Mouse (Mus musculus) kidney, embryonic 14.5 days (tissue): ENCODE measurements at regions not wholly inside any gene's neighbourhood (a gene's known extent, or its start where the extent isn't known, plus 50 kb on each side); places are given as distances from the start of the nearest gene placed in this dataset.
A peak's percentile ranks its signal among the peaks of the same experiment; 100 is the strongest.

Source experiments
- ATAC-seq: fragments of 200-750 bp; cut with Nextera tagmentation; 2 replicates; pipeline ENCODE4 v1.8.0; 2017; ENCODE audit warnings: moderate number of reproducible peaks, mild to moderate bottlenecking, moderate TSS enrichment, moderate library complexity; ENCODE audit not compliant: low FRiP score, low TSS enrichment
- H3K27ac ChIP-seq: fragments of 300-500 bp; sonication (generic); 2 replicates; pipeline ENCODE4 v1.5.1; 2014; ENCODE audit warnings: low read depth, mild to moderate bottlenecking, low read length, moderate library complexity, mixed read lengths
- H3K27me3 ChIP-seq: fragments of 300-500 bp; sonication (generic); 2 replicates; pipeline ENCODE4 v1.6.1; 2014; ENCODE audit warnings: mild to moderate bottlenecking, low read length; ENCODE audit not compliant: control insufficient read depth, insufficient read depth
- H3K36me3 ChIP-seq: fragments of 300-500 bp; sonication (generic); 2 replicates; pipeline ENCODE4 v1.6.1; 2014; ENCODE audit warnings: low read length, mixed read lengths; ENCODE audit not compliant: control insufficient read depth, insufficient read depth
- H3K4me1 ChIP-seq: fragments of 300-500 bp; sonication (generic); 2 replicates; pipeline ENCODE4 v1.6.1; 2014; ENCODE audit warnings: low read length, mixed read lengths; ENCODE audit not compliant: control insufficient read depth, insufficient read depth
- H3K4me2 ChIP-seq: fragments of 300-500 bp; sonication (generic); replicated peaks from 2 replicates; pipeline ENCODE4 v1.6.1; 2014; ENCODE audit warnings: low read depth, mild to moderate bottlenecking, low read length
- H3K4me3 ChIP-seq: fragments of 300-500 bp; sonication (generic); 2 replicates; pipeline ENCODE4 v1.5.1; 2014; ENCODE audit warnings: mild to moderate bottlenecking, low read length
- H3K9ac ChIP-seq: fragments of 300-500 bp; sonication (generic); 2 replicates; pipeline ENCODE4 v1.6.1; 2014; ENCODE audit warnings: low read depth, mild to moderate bottlenecking, low read length, moderate library complexity
- H3K9me3 ChIP-seq: fragments of 300-500 bp; sonication (generic); 2 replicates; pipeline ENCODE4 v1.6.1; 2016; ENCODE audit warnings: low read length; ENCODE audit not compliant: control insufficient read depth
- WGBS: fragments of 180-500 bp; shearing (Covaris S2); extraction: QIAGEN DNeasy Blood & Tissue Kit; methylation state at CpG from one replicate; pipeline ENCODE4 v1.1.7; 2014; 5-methylcytosine and 5-hydroxymethylcytosine counted together

GRCm38 (mm10) chr14:71359581-71359980 lies 759.9 kb upstream of the Fam160b2 start:
- H3K27me3 ChIP-seq: no peaks in the 10 kb centered on the region

GRCm38 (mm10) chr14:71338219-71338618 lies 738.6 kb upstream of the Fam160b2 start:
- Histone ChIP-seq H3K9ac (no peak overlapping the region), H3K36me3 (no peaks in the 10 kb centered on the region), H3K27me3 (no peaks in the 10 kb centered on the region), H3K4me2 (no peak overlapping the region), H3K4me3 (no peak overlapping the region), H3K27ac (no peak overlapping the region), H3K4me1 (no peaks in the 10 kb centered on the region), H3K9me3 (no peaks in the 10 kb centered on the region; the same call in 1 of the 2 replicates)
- peak; percentile 71; the same call in 1 of the 2 replicates for ATAC-seq
- WGBS: 34% methylated on average over 5 of the region's 5 CpGs

More at GRCm38 (mm10) chr14:71359581-71359980, 759.9 kb upstream of the Fam160b2 start:
- Histone ChIP-seq H3K4me2 (no peak overlapping the region), H3K4me3 (no peak overlapping the region), H3K9ac (no peak overlapping the region), H3K4me1 (no peaks in the 10 kb centered on the region), H3K27ac (no peak overlapping the region), H3K36me3 (no peaks in the 10 kb centered on the region), H3K9me3 (no peaks in the 10 kb centered on the region)
- 83% methylated on average over 1 of the region's 1 CpGs for WGBS
- no peak for ATAC-seq

GRCm38 (mm10) chr14:71336906-71337305 lies 737.3 kb upstream of the Fam160b2 start:
- no peak overlapping the region for H3K4me3 ChIP-seq
- no peaks in the 10 kb centered on the region for H3K36me3 ChIP-seq
- no peak overlapping the region for H3K9ac ChIP-seq
- no peak for ATAC-seq
- whole genome bisulfite sequencing: 92% methylated on average over 3 of the region's 3 CpGs
- H3K4me1 ChIP-seq: no peaks in the 10 kb centered on the region
- H3K27me3 ChIP-seq: no peaks in the 10 kb centered on the region
- no peaks in the 10 kb centered on the region; the same call in 1 of the 2 replicates for H3K9me3 ChIP-seq
- H3K27ac ChIP-seq: no peak overlapping the region
- no peak overlapping the region for H3K4me2 ChIP-seq

- 79% methylated on average over 1 of the region's 1 CpGs for WGBS
- Histone ChIP-seq H3K4me3 (no peak overlapping the region), H3K27ac (no peak overlapping the region), H3K27me3 (no peaks in the 10 kb centered on the region), H3K4me1 (no peaks in the 10 kb centered on the region), H3K9me3 (no peaks in the 10 kb centered on the region), H3K36me3 (no peaks in the 10 kb centered on the region), H3K9ac (no peak overlapping the region), H3K4me2 (no peak overlapping the region)
- ATAC-seq: no peak
Measured at GRCm38 (mm10) chr14:71334022-71334421, 734.4 kb upstream of the Fam160b2 start.

GRCm38 (mm10) chr14:71329862-71330630 lies 730.4 kb upstream of the Fam160b2 start:
- no peaks in the 10 kb centered on the region for H3K9me3 ChIP-seq
- no peaks in the 10 kb centered on the region for H3K36me3 ChIP-seq
- no peaks in the 10 kb centered on the region for H3K4me1 ChIP-seq
- no peak overlapping the region for H3K27ac ChIP-seq
- H3K4me3 ChIP-seq: no peak overlapping the region
- H3K4me2 ChIP-seq: no peak overlapping the region
- no peaks in the 10 kb centered on the region for H3K27me3 ChIP-seq
- no peak overlapping the region for H3K9ac ChIP-seq
- ATAC-seq: no peak
- WGBS: 47% methylated on average over 5 of the region's 5 CpGs

GRCm38 (mm10) chr14:71327621-71328020 lies 728.0 kb upstream of the Fam160b2 start:
- no peaks in the 10 kb centered on the region for H3K9me3 ChIP-seq
- H3K27ac ChIP-seq: no peak overlapping the region
- H3K27me3 ChIP-seq: no peaks in the 10 kb centered on the region
- H3K4me2 ChIP-seq: no peak overlapping the region
- no peak overlapping the region for H3K4me3 ChIP-seq
- no peaks in the 10 kb centered on the region for H3K36me3 ChIP-seq
- H3K4me1 ChIP-seq: no peaks in the 10 kb centered on the region
- no peak for ATAC-seq
- H3K9ac ChIP-seq: no peak overlapping the region

- no peak overlapping the region for H3K27ac ChIP-seq
- 91% methylated on average over 2 of the region's 2 CpGs for WGBS
- H3K4me3 ChIP-seq: no peak overlapping the region
- H3K36me3 ChIP-seq: no peaks in the 10 kb centered on the region
- H3K9ac ChIP-seq: no peak overlapping the region
- H3K4me1 ChIP-seq: no peaks in the 10 kb centered on the region
- no peak for ATAC-seq
- no peaks in the 10 kb centered on the region for H3K27me3 ChIP-seq
- H3K9me3 ChIP-seq: no peaks in the 10 kb centered on the region
- no peak overlapping the region for H3K4me2 ChIP-seq
Measured at GRCm38 (mm10) chr14:71326521-71327105, 727.0 kb upstream of the Fam160b2 start.

- ATAC-seq: no peak
- no peak overlapping the region for H3K4me3 ChIP-seq
- no peaks in the 10 kb centered on the region for H3K4me1 ChIP-seq
- no peaks in the 10 kb centered on the region for H3K36me3 ChIP-seq
- H3K9me3 ChIP-seq: no peaks in the 10 kb centered on the region
- no peak overlapping the region for H3K4me2 ChIP-seq
- 58% methylated on average over 3 of the region's 3 CpGs for WGBS
- no peak overlapping the region for H3K27ac ChIP-seq
- no peak overlapping the region for H3K9ac ChIP-seq
- H3K27me3 ChIP-seq: no peaks in the 10 kb centered on the region
Measured at GRCm38 (mm10) chr14:71315228-71315627, 715.6 kb upstream of the Fam160b2 start.

GRCm38 (mm10) chr14:71299755-71300154 lies 700.1 kb upstream of the Fam160b2 start:
- WGBS: 75% methylated on average over 6 of the region's 6 CpGs
- Histone ChIP-seq H3K4me1 (no peaks in the 10 kb centered on the region), H3K27ac (no peak overlapping the region), H3K9me3 (no peaks in the 10 kb centered on the region), H3K36me3 (no peaks in the 10 kb centered on the region), H3K9ac (no peak overlapping the region), H3K4me2 (no peak overlapping the region), H3K4me3 (no peak overlapping the region), H3K27me3 (no peaks in the 10 kb centered on the region)
- ATAC-seq: no peak
